Mouse (Mus musculus): ENCODE data around the gene Gm14288. TPM values are rescaled to one million over a fixed set of nuclear protein-coding genes. Genes with fewer than 3 reads are reported as not detected.
"Not testable (repeated sequence)": the region's sequence is repeated elsewhere in the genome, so short reads cannot be mapped to it uniquely, and the experiment has no call there.

The Gm14288 gene
- 1 to 10 TPM; 5.1 to 7.9 TPM for total RNA-seq (2021)
- long read RNA-seq, experiment 1, partial matches to known transcripts, result 0 of 4 reads
- long read RNA-seq, experiment 1, other reads (novel, unspliced or antisense), result 1 of 4 reads
- long read RNA-seq, experiment 2, partial matches to known transcripts, result 0 of 2 reads
- long read RNA-seq, experiment 2, other reads (novel, unspliced or antisense), result 1 of 2 reads

DNA sequence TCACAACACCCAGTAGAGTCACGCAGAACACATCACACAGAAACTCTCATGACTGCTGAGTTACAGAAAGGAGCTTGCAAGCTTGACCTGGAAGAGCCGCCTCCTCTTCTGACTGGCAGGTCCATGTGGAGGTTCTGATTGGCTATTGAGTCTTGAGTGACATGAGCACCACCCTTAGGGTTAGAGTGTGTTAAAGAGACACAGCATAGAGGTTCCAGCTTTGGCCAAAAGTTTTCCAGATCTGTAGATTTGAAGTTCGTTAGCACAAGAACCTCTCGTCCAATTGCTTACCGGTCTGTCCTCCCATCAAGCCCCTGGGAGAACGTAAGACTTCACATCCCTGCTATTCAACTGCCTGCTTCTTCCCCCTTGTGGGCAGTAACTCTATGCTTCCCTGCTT, at the start of gene Gm14288:
Gene Gm14288, minus strand, starts transcription at position 101 of the 400 bp plus-strand sequence.
- not testable (repeated sequence) for DNase-seq (ENCODE audit: low spot score)

DNA sequence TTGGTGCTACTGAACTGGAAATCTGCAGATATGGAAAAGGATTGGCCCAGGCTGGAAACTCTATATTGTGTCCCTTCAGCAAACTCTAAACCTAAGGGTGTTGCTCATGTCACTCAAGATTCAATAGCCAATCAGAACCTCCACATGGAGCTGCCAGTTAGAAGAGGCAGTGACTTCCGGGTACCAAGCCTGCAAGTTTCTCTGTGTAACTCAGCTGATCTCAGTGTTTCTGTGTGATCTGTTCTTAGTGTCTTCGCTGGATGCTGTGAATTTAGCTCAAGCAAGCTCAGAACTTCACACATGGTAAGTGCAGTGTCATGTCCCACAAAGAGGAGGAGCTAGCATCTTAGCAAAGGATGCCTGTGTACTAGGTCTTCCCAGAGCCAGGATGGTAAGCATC, 59.7 kb downstream of the Gm14288 start, which contains the start of gene Gm2007:
Gene Gm2007, plus strand, starts transcription at position 301 of the 400 bp plus-strand sequence.
- not testable (repeated sequence) for DNase-seq (ENCODE audit: low spot score)

Other genes with a start within 250 kb of the Gm14288 start
- not detected for gene Gm11007, start 157.1 kb downstream of the Gm14288 start, total RNA-seq (2021)
- gene Zfp969, start 97.4 kb downstream of the Gm14288 start, total RNA-seq (2021), result not detected
- not detected for gene Gm2007, start 59.6 kb downstream of the Gm14288 start, total RNA-seq (2021)
- gene Gm6710, start 68.1 kb upstream of the Gm14288 start, total RNA-seq (2021), result 10 to 100 TPM; 11.4 to 11.6 TPM
- gene Zfp966, start 130.0 kb upstream of the Gm14288 start, total RNA-seq (2021), result 1 to 10 TPM; 5.3 to 6.4 TPM
- 10 to 100 TPM; 19.3 to 20.0 TPM for gene Gm2026, start 164.2 kb upstream of the Gm14288 start, total RNA-seq (2021)